28 mouse cellular contexts compared by ENCODE assay signal in genomic region chr6:94748361-94748760, GRCm38 (mm10). TPM values are rescaled to one million over a fixed set of nuclear protein-coding genes. Genes with fewer than 3 reads are reported as not detected.
DNase-seq lines count a peak whose midpoint lies in the region; ATAC-seq and TF ChIP-seq lines count a peak whose summit lies in the region.
"Had no signal": no experiment of that assay in that cellular context is flagged by ENCODE, and none has a peak within 500 bp of the region (broad histone marks: within the 10 kb centered on the region; RNA-seq: fewer than 3 reads in every experiment).

No protein-coding gene starts in this region.

- no peaks in the 10 kb centered on the region for H3K27me3 ChIP-seq in forebrain, embryonic 10.5 days (ENCODE audit: poor library complexity, severe bottlenecking)
- no peaks in the 10 kb centered on the region for H3K27me3 ChIP-seq in forebrain, embryonic 14.5 days (replicated peaks; ENCODE audit: control insufficient read depth, insufficient read depth, low read length)
- no peaks in the 10 kb centered on the region for H3K27me3 ChIP-seq in cerebellum, adult 2 months (ENCODE audit: control insufficient read depth, insufficient read depth, low read length)
- H3K27me3 ChIP-seq in heart, embryonic 12.5 days (replicated peaks): no peaks in the 10 kb centered on the region
- H3K27me3 ChIP-seq: forebrain, embryonic 15.5 days; hindbrain, embryonic 15.5 days; neural tube, embryonic 12.5 days had no signal

- H3K4me2 ChIP-seq in forebrain, embryonic 14.5 days (ENCODE audit: low read length): no peak overlapping the region
- H3K4me2 ChIP-seq in heart, embryonic 12.5 days: no peak overlapping the region
- H3K4me2 ChIP-seq: forebrain, embryonic 15.5 days; heart, embryonic 11.5 days; hindbrain, embryonic 15.5 days; neural tube, embryonic 12.5 days had no signal

- intact Hi-C loops in gastrocnemius, adult 2 months (cut with DNase I): no loop called here

- H3K4me1 ChIP-seq in forebrain, embryonic 10.5 days: peaks cover 62% of the 10 kb centered on the region
- 0 out of 2 replicates have a peak, but pooled peaks cover 3% of the 10 kb centered on the region for H3K4me1 ChIP-seq in forebrain, embryonic 14.5 days (ENCODE audit: control insufficient read depth, insufficient read depth, low read length)
- H3K4me1 ChIP-seq in cerebellum, adult 2 months (ENCODE audit: control insufficient read depth, insufficient read depth, low read length): no peaks in the 10 kb centered on the region
- no peaks in the 10 kb centered on the region for H3K4me1 ChIP-seq in heart, embryonic 12.5 days (replicated peaks)
- H3K4me1 ChIP-seq: forebrain, embryonic 15.5 days; hindbrain, embryonic 15.5 days had no signal

- H3K27ac ChIP-seq in forebrain, embryonic 10.5 days: peak overlapping the region; percentile 63; the same call in 1 of the 2 replicates
- no peak overlapping the region for H3K27ac ChIP-seq in forebrain, embryonic 14.5 days (ENCODE audit: low read depth, low read length)
- H3K27ac ChIP-seq in cerebellum, adult 2 months (ENCODE audit: insufficient read depth, low read length): no peak overlapping the region
- no peak overlapping the region for H3K27ac ChIP-seq in heart, embryonic 12.5 days (ENCODE audit: poor library complexity, severe bottlenecking)
- H3K27ac ChIP-seq in gastrocnemius, adult 2 months: no peak overlapping the region
- H3K27ac ChIP-seq: forebrain, embryonic 15.5 days; hindbrain, embryonic 15.5 days; liver, embryonic 14.5 days; macrophage; neural tube, embryonic 12.5 days had no signal

- 71% methylated on average over 7 of the region's 7 CpGs for WGBS in forebrain, embryonic 10.5 days
- WGBS in forebrain, embryonic 14.5 days: 75% methylated on average over 7 of the region's 7 CpGs
- 78% methylated on average over 7 of the region's 7 CpGs for WGBS in cerebellum, adult 2 months
- 45% methylated on average over 7 of the region's 7 CpGs for whole genome bisulfite sequencing in heart, embryonic 12.5 days

- no peak overlapping the region for H3K9ac ChIP-seq in forebrain, embryonic 14.5 days (ENCODE audit: low read length)
- no peak overlapping the region for H3K9ac ChIP-seq in heart, embryonic 12.5 days
- H3K9ac ChIP-seq: forebrain, embryonic 15.5 days; hindbrain, embryonic 15.5 days; liver, embryonic 14.5 days; neural tube, embryonic 12.5 days had no signal

- no peak for TF ChIP-seq POLR2A in cerebellum, adult 2 months (IDR thresholded peaks at IDR 0.05; ENCODE audit: borderline replicate concordance, insufficient read depth, low read length)

- ATAC-seq in forebrain, embryonic 14.5 days: no peak
- ATAC-seq in heart, embryonic 12.5 days (ENCODE audit: insufficient number of reproducible peaks, low FRiP score): no peak
- ATAC-seq: activated CD4-positive, CD25-positive, alpha-beta regulatory T cell, adult 4 months; forebrain, embryonic 15.5 days; inflammation-experienced regulatory T-cells, adult 6 months; midbrain, embryonic 16.5 days had no signal

- no peak for TF ChIP-seq CTCF in cerebellum, adult 2 months (IDR thresholded peaks at IDR 0.05; ENCODE audit: borderline replicate concordance, insufficient read depth, low read depth, low read length)
- TF ChIP-seq CTCF in gastrocnemius, adult 2 months (IDR thresholded peaks at IDR 0.05): no peak

- no peak for DNase-seq in forebrain, embryonic 10.5 days (ENCODE audit: extremely low spot score, low spot score)
- no peak for DNase-seq in forebrain, embryonic 14.5 days (ENCODE audit: low spot score)
- peak; percentile 93 for DNase-seq in 3T3-L1 (ENCODE audit: low read depth, low spot score)
- DNase-seq in Muller cell, postnatal 12 days (ENCODE audit: inconsistent ontology term): peak; percentile 71
- DNase-seq in fibroblast of lung, adult 2 months (ENCODE audit: low read depth): peak; percentile 46
- DNase-seq in cerebellum, adult 2 months: no peak
- DNase-seq in gastrocnemius, adult 2 months: no peak
- DNase-seq: cerebellum, adult 11-12 months; cerebellum, postnatal 10 days; heart, adult 11 months; heart, postnatal 4 days; kidney, adult 11 months; kidney, postnatal 25 days; liver; lung, adult 2 months; lung, postnatal 10 days had no signal

- no peak overlapping the region for H3K4me3 ChIP-seq in forebrain, embryonic 10.5 days
- no peak overlapping the region for H3K4me3 ChIP-seq in forebrain, embryonic 14.5 days (ENCODE audit: low read depth, low read length)
- H3K4me3 ChIP-seq in cerebellum, adult 2 months (replicated peaks; ENCODE audit: insufficient read depth, low read depth, low read length): no peak overlapping the region
- no peak overlapping the region for H3K4me3 ChIP-seq in heart, embryonic 12.5 days
- no peak overlapping the region for H3K4me3 ChIP-seq in gastrocnemius, adult 2 months
- H3K4me3 ChIP-seq: erythroblast, embryonic 14.5 days; forebrain, embryonic 15.5 days; hindbrain, embryonic 15.5 days; myocyte; neural tube, embryonic 12.5 days had no signal

- no peaks in the 10 kb centered on the region for H3K36me3 ChIP-seq in forebrain, embryonic 10.5 days (replicated peaks)
- no peaks in the 10 kb centered on the region for H3K36me3 ChIP-seq in forebrain, embryonic 14.5 days (ENCODE audit: control insufficient read depth, insufficient read depth, low read length)
- no peaks in the 10 kb centered on the region for H3K36me3 ChIP-seq in heart, embryonic 12.5 days
- H3K36me3 ChIP-seq: forebrain, embryonic 15.5 days; hindbrain, embryonic 15.5 days; neural tube, embryonic 12.5 days had no signal

- H3K9me3 ChIP-seq in forebrain, embryonic 10.5 days: no peaks in the 10 kb centered on the region
- no peaks in the 10 kb centered on the region for H3K9me3 ChIP-seq in forebrain, embryonic 14.5 days (replicated peaks; ENCODE audit: control insufficient read depth, low read length)
- no peaks in the 10 kb centered on the region for H3K9me3 ChIP-seq in heart, embryonic 12.5 days (replicated peaks)
- H3K9me3 ChIP-seq: forebrain, embryonic 15.5 days; hindbrain, embryonic 15.5 days; neural tube, embryonic 12.5 days had no signal

RNA-seq across cellular contexts. Expression of gene Lrig1, which starts 48.4 kb away (rescaled TPM):
- polyA plus RNA-seq in forebrain, embryonic 10.5 days (2016; fragmentation: Nextera tagmentation; extraction: Ambion mirVana): 18.8 and 20.6 TPM in 2 replicates
- 8.5 and 9.5 TPM in 2 replicates for polyA plus RNA-seq in forebrain, embryonic 14.5 days (2014; fragmentation: Nextera tagmentation; extraction: Ambion mirVana)
- polyA plus RNA-seq in cerebellum, adult 2 months (2012; rRNA removed): 84.5 and 86.2 TPM in 2 replicates
- polyA plus RNA-seq in heart, embryonic 12.5 days (2016; fragmentation: Nextera tagmentation; extraction: Ambion mirVana): 14.6 and 16.5 TPM in 2 replicates
- total RNA-seq in gastrocnemius, adult 2 months (2021): 10 to 100 TPM; 38.9 to 57.9 TPM

Comparison
In these comparisons a context has a peak if more than half of its experiments do, and no peak if none do; other contexts are left out.
1. DNase-seq: peak in 3T3-L1 (single experiment), Muller cell, postnatal 12 days (single experiment) and fibroblast of lung, adult 2 months (single experiment); none in forebrain, embryonic 10.5 days (single experiment), forebrain, embryonic 14.5 days (single experiment), cerebellum, adult 2 months (0 of 2) and gastrocnemius, adult 2 months (single experiment).